Mouse (Mus musculus) heart, embryonic 14.5 days (tissue): ENCODE measurements at regions not wholly inside any gene's neighbourhood (a gene's known extent, or its start where the extent isn't known, plus 50 kb on each side); places are given as distances from the start of the nearest gene placed in this dataset.

Source experiments
- ATAC-seq: fragments of 200-750 bp; cut with Nextera tagmentation; 2 replicates; pipeline ENCODE4 v1.8.0; 2017; ENCODE audit warnings: low read depth, moderate TSS enrichment; ENCODE audit not compliant: insufficient number of reproducible peaks, insufficient read depth, low FRiP score
- H3K27ac ChIP-seq, 2 experiments: fragments of 200-500 bp in 1 of 2; fragments of 300-500 bp in 1 of 2; sonication (generic) in 1 of 2; replicated peaks in 1 of 2; 2 replicates each; pipeline ENCODE4 v1.5.1; 2012 to 2014; ENCODE audit warnings: low read depth in 2 of 2, low read length in 2 of 2, control low read depth in 1 of 2, mild to moderate bottlenecking in 1 of 2, mixed read lengths in 1 of 2; ENCODE audit not compliant: control insufficient read depth in 1 of 2, insufficient read depth in 1 of 2
- H3K27me3 ChIP-seq: fragments of 300-500 bp; sonication (generic); 2 replicates; pipeline ENCODE4 v1.6.1; 2014; ENCODE audit warnings: mild to moderate bottlenecking, low read length, control low read depth; ENCODE audit not compliant: control insufficient read depth, insufficient read depth
- H3K36me3 ChIP-seq: fragments of 300-500 bp; sonication (generic); 2 replicates; pipeline ENCODE4 v1.6.1; 2014; ENCODE audit warnings: mild to moderate bottlenecking, control low read depth, low read length, mixed read lengths; ENCODE audit not compliant: control insufficient read depth, insufficient read depth
- H3K4me1 ChIP-seq, 2 experiments: fragments of 200-500 bp in 1 of 2; fragments of 300-500 bp in 1 of 2; sonication (generic) in 1 of 2; 2 replicates each; pipeline ENCODE4 v1.6.1; 2012 to 2014; ENCODE audit warnings: low read length in 2 of 2, control low read depth in 1 of 2, mixed read lengths in 1 of 2; ENCODE audit not compliant: control insufficient read depth in 2 of 2, insufficient read depth in 2 of 2
- H3K4me2 ChIP-seq: fragments of 300-500 bp; sonication (generic); 2 replicates; pipeline ENCODE4 v1.6.1; 2014; ENCODE audit warnings: mild to moderate bottlenecking, low read length
- H3K4me3 ChIP-seq, 2 experiments: fragments of 200-500 bp in 1 of 2; fragments of 300-500 bp in 1 of 2; sonication (generic) in 1 of 2; 2 replicates each; pipeline ENCODE4 v1.5.1; 2012 to 2014; ENCODE audit warnings: low read length in 2 of 2, mild to moderate bottlenecking in 2 of 2, control low read depth in 1 of 2, low read depth in 1 of 2, moderate library complexity in 1 of 2; ENCODE audit not compliant: control insufficient read depth in 1 of 2, insufficient read depth in 1 of 2
- H3K9ac ChIP-seq: fragments of 300-500 bp; sonication (generic); 2 replicates; pipeline ENCODE4 v1.6.1; 2014; ENCODE audit warnings: mild to moderate bottlenecking, low read length
- H3K9me3 ChIP-seq: fragments of 300-500 bp; sonication (generic); 2 replicates; pipeline ENCODE4 v1.6.1; 2016; ENCODE audit warnings: low read length, control low read depth; ENCODE audit not compliant: control insufficient read depth
- WGBS: fragments of 180-500 bp; shearing (Covaris S2); extraction: QIAGEN DNeasy Blood & Tissue Kit; methylation state at CpG from one replicate; pipeline ENCODE4 v1.1.7; 2014; 5-methylcytosine and 5-hydroxymethylcytosine counted together

GRCm38 (mm10) chr7:129896291-129896690 is 304.6 kb downstream of the Wdr11 start:
- Histone ChIP-seq H3K9me3 (no peaks in the 10 kb centered on the region), H3K9ac (no peak overlapping the region), H3K4me2 (no peak overlapping the region), H3K4me3 (no peak overlapping the region), H3K27ac (no peak overlapping the region), H3K27me3 (no peaks in the 10 kb centered on the region), H3K4me1 (0 out of 4 replicates have a peak, but pooled peaks cover 0 to 2% of the 10 kb centered on the region in 2 experiments), H3K36me3 (no peaks in the 10 kb centered on the region)
- 35% methylated on average over 7 of the region's 7 CpGs for WGBS
- no peak for ATAC-seq

DNA sequence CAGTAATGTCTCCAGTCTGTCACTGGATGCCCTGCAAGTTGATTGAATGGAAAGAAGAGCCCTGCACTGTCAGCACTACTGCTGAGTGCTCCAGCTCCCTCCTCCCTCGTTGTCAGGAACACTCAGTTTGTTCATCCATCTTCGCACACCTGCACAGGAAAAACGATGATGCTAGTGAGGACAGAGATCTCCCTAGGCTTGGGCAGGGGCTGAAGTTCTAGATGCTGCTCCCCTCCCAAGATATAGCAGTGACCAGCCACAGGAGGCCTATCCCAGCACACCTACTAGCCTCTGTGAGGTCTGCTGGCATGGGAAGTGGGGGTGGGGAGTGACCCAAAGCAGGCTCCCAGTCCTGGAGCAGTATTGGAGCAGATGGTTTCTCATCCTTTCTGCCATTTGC is 305.8 kb downstream of the Wdr11 start:
- Histone ChIP-seq H3K9ac (no peak overlapping the region), H3K4me1 (0 out of 4 replicates have a peak, but pooled peaks cover 0 to 2% of the 10 kb centered on the region in 2 experiments), H3K27me3 (no peaks in the 10 kb centered on the region), H3K9me3 (no peaks in the 10 kb centered on the region), H3K4me2 (no peak overlapping the region), H3K36me3 (no peaks in the 10 kb centered on the region), H3K27ac (no peak overlapping the region), H3K4me3 (no peak overlapping the region)
- ATAC-seq: no peak
- 77% methylated on average over 3 of the region's 3 CpGs for WGBS

DNA sequence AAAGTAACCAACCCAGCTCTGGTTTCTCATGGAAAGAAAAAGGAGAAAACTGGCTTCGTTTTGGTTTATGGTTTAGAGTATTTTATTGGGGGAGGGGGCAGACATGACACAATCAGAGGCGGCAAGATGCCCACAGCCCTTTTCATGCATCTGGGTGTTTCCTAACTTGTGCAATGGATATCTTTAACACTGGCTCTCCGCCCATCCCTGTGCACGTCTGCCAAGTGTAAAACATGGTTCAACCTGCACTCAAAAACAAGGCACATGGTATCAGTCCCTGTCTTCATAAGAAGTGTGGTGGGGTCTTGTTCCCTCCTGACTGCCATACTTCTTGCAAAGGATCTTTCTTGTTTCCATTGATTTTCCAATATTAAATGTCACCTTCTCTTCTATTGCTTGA is 310.6 kb downstream of the Wdr11 start:
- Histone ChIP-seq H3K9ac (no peak overlapping the region), H3K36me3 (no peaks in the 10 kb centered on the region), H3K4me1 (no peaks in the 10 kb centered on the region), H3K9me3 (no peaks in the 10 kb centered on the region), H3K4me2 (no peak overlapping the region), H3K27ac (no peak overlapping the region), H3K27me3 (no peaks in the 10 kb centered on the region), H3K4me3 (no peak overlapping the region)
- ATAC-seq: no peak
- WGBS: 73% methylated on average over 4 of the region's 4 CpGs

GRCm38 (mm10) chr7:129903126-129903525 is 311.5 kb downstream of the Wdr11 start:
- Histone ChIP-seq H3K9me3 (no peaks in the 10 kb centered on the region), H3K27me3 (no peaks in the 10 kb centered on the region), H3K9ac (no peak overlapping the region), H3K4me1 (no peaks in the 10 kb centered on the region), H3K27ac (no peak overlapping the region), H3K4me2 (no peak overlapping the region), H3K4me3 (no peak overlapping the region), H3K36me3 (no peaks in the 10 kb centered on the region)
- WGBS: 71% methylated on average over 5 of the region's 5 CpGs
- no peak for ATAC-seq

DNA sequence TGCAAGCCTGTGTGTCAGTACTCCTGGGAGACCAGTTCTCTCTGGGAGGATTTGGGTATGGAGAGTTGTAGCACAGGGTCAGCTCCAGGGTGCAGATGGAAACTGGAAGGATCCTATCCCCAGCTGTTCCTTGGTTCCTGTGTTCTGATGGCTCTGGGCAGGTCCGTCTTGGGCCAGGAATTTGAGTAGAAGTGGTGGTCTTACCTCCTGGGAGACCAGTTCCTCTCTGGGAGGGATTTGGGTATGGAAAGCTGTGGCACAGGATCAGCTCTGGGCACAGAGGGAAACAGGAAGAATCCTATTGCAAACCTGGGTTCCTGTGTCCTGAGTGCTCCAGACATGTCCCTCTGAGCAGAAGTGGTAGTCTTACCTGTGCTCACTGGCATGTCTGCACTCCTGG is 314.5 kb downstream of the Wdr11 start:
- H3K27me3 ChIP-seq: no peaks in the 10 kb centered on the region
- 61% methylated on average over 1 of the region's 1 CpGs for WGBS
- no peak for ATAC-seq
- H3K9ac ChIP-seq: no peak overlapping the region
- no peak overlapping the region for H3K27ac ChIP-seq
- H3K9me3 ChIP-seq: no peaks in the 10 kb centered on the region
- H3K4me2 ChIP-seq: no peak overlapping the region
- no peak overlapping the region for H3K4me3 ChIP-seq
- H3K36me3 ChIP-seq: no peaks in the 10 kb centered on the region
- H3K4me1 ChIP-seq: no peaks in the 10 kb centered on the region; a peak in 1 of 4 replicates

GRCm38 (mm10) chr7:129908826-129909225 is 317.2 kb downstream of the Wdr11 start:
- Histone ChIP-seq H3K27ac (no peak overlapping the region), H3K27me3 (no peaks in the 10 kb centered on the region), H3K36me3 (no peaks in the 10 kb centered on the region), H3K9ac (no peak overlapping the region), H3K4me3 (no peak overlapping the region), H3K4me2 (no peak overlapping the region), H3K9me3 (no peaks in the 10 kb centered on the region), H3K4me1 (no peaks in the 10 kb centered on the region; a peak in 1 of 4 replicates)
- ATAC-seq: no peak
- WGBS: 81% methylated on average over 5 of the region's 5 CpGs

- no peak for ATAC-seq
- 78% methylated on average over 1 of the region's 1 CpGs for WGBS
Measured at GRCm38 (mm10) chr7:129909730-129910129, 318.1 kb downstream of the Wdr11 start.

GRCm38 (mm10) chr7:129910826-129911225 is 319.2 kb downstream of the Wdr11 start:
- Histone ChIP-seq H3K4me1 (no peaks in the 10 kb centered on the region; a peak in 1 of 4 replicates), H3K27ac (no peak overlapping the region), H3K9me3 (no peaks in the 10 kb centered on the region), H3K27me3 (no peaks in the 10 kb centered on the region), H3K4me3 (no peak overlapping the region), H3K36me3 (no peaks in the 10 kb centered on the region), H3K9ac (no peak overlapping the region), H3K4me2 (no peak overlapping the region)
- WGBS: 56% methylated on average over 3 of the region's 3 CpGs
- no peak for ATAC-seq

More at GRCm38 (mm10) chr7:129909730-129910129, 318.1 kb downstream of the Wdr11 start:
- Histone ChIP-seq H3K36me3 (no peaks in the 10 kb centered on the region), H3K27me3 (no peaks in the 10 kb centered on the region), H3K4me2 (no peak overlapping the region), H3K9me3 (no peaks in the 10 kb centered on the region), H3K9ac (no peak overlapping the region), H3K4me3 (no peak overlapping the region), H3K27ac (no peak overlapping the region), H3K4me1 (no peaks in the 10 kb centered on the region; a peak in 1 of 4 replicates)
